Mouse (Mus musculus) neural tube, embryonic 15.5 days (tissue): Measurements from ENCODE around the gene Tspan18. TPM values are rescaled to one million over a fixed set of nuclear protein-coding genes. Genes with fewer than 3 reads are reported as not detected.

Source experiments
- ATAC-seq: fragments of 200-750 bp; cut with Nextera tagmentation; 2 replicates; pipeline ENCODE4 v1.8.0; 2017; ENCODE audit warnings: mild to moderate bottlenecking, moderate TSS enrichment, moderate library complexity; ENCODE audit not compliant: low FRiP score
- H3K27ac ChIP-seq: fragments of 300-500 bp; sonication (generic); replicated peaks from 2 replicates; pipeline ENCODE4 v1.5.1; 2015; ENCODE audit warnings: mild to moderate bottlenecking, inconsistent platforms
- H3K27me3 ChIP-seq: fragments of 300-500 bp; sonication (generic); replicated peaks from 2 replicates; pipeline ENCODE4 v1.6.1; 2015; ENCODE audit warnings: inconsistent platforms
- H3K36me3 ChIP-seq: fragments of 300-500 bp; sonication (generic); 2 replicates; pipeline ENCODE4 v1.6.1; 2015; ENCODE audit warnings: inconsistent platforms
- H3K4me1 ChIP-seq: fragments of 300-500 bp; sonication (generic); 2 replicates; pipeline ENCODE4 v1.6.1; 2015; ENCODE audit warnings: inconsistent platforms
- H3K4me2 ChIP-seq: fragments of 300-500 bp; sonication (generic); 2 replicates; pipeline ENCODE4 v1.6.1; 2015; ENCODE audit warnings: inconsistent platforms, mild to moderate bottlenecking, moderate library complexity
- H3K4me3 ChIP-seq: fragments of 300-500 bp; sonication (generic); replicated peaks from 2 replicates; pipeline ENCODE4 v1.5.1; 2015; ENCODE audit warnings: mild to moderate bottlenecking, inconsistent platforms
- H3K9ac ChIP-seq: fragments of 300-500 bp; sonication (generic); replicated peaks from 2 replicates; pipeline ENCODE4 v1.6.1; 2015; ENCODE audit warnings: mild to moderate bottlenecking, inconsistent platforms
- H3K9me3 ChIP-seq: fragments of 300-500 bp; sonication (generic); replicated peaks from 2 replicates; pipeline ENCODE4 v1.6.1; 2016; ENCODE audit warnings: inconsistent platforms
- WGBS: fragments of 180-500 bp; shearing (Covaris S2); methylation state at CpG from one replicate; pipeline ENCODE4 v1.1.7; 2015; ENCODE audit warnings: mixed read lengths; 5-methylcytosine and 5-hydroxymethylcytosine counted together
- polyA plus RNA-seq: library from polyadenylated mRNA; unstranded; fragments of >200 nt; fragmentation: Nextera tagmentation; extraction: Ambion mirVana; gene quantifications from 2 replicates; pipeline ENCODE4 v1.2.1, GENCODE M21; 2015

Tspan18 gene
- polyA plus RNA-seq, 1 experiment from 2014 or later: 22.0 TPM

- H3K9me3 ChIP-seq: no peaks in the 10 kb centered on the region
- no peak overlapping the region for H3K4me2 ChIP-seq
- H3K9ac ChIP-seq: no peak overlapping the region
- peaks cover 84% of the 10 kb centered on the region for H3K4me1 ChIP-seq
- peak overlapping the region; percentile 79 for H3K27ac ChIP-seq
- no peak overlapping the region for H3K4me3 ChIP-seq
- no peaks in the 10 kb centered on the region for H3K36me3 ChIP-seq
- H3K27me3 ChIP-seq: no peaks in the 10 kb centered on the region
- ATAC-seq: no peak
- WGBS: 35% methylated on average over 4 of the region's 4 CpGs
Observed at GRCm38 (mm10) chr2:93286742-93287141, 47.6 kb downstream of the Tspan18 start.

DNA sequence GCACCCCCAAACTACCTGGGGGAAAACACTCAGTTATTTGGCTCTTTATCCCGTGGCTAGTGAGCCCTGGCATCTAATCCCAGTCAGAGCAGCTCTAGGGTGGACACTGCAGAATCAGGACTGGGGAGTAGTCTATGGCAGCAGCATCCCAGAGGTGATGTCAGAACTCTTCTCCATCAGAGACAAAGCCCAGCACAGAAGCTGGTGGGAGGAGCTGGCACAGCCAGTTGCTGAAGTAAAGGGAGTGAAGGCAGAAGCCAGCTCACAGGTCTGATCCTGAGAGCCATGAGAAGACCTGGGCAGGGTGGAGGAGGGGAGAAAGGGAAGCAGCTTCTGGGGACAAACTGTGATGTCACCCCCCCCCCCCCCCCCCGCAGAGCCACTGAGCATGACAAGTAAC, 48.0 kb downstream of the Tspan18 start:
- peaks cover 80% of the 10 kb centered on the region for H3K4me1 ChIP-seq

GRCm38 (mm10) chr2:93285842-93286241, 48.5 kb downstream of the Tspan18 start:
- peak overlapping the region; percentile 79 for H3K27ac ChIP-seq
- peaks cover 79% of the 10 kb centered on the region for H3K4me1 ChIP-seq
- 18% methylated on average over 8 of the region's 8 CpGs for WGBS
- peak overlapping the region; percentile 28; the same call in 1 of the 2 replicates for H3K9ac ChIP-seq
- H3K4me3 ChIP-seq: no peak overlapping the region
- H3K36me3 ChIP-seq: no peaks in the 10 kb centered on the region
- ATAC-seq: no peak
- no peaks in the 10 kb centered on the region for H3K9me3 ChIP-seq
- H3K27me3 ChIP-seq: no peaks in the 10 kb centered on the region
- H3K4me2 ChIP-seq: no peak overlapping the region

More for the DNA sequence above, 48.0 kb downstream of the Tspan18 start:
- no peak overlapping the region for H3K4me2 ChIP-seq
- H3K4me3 ChIP-seq: no peak overlapping the region
- peak overlapping the region; percentile 79 for H3K27ac ChIP-seq
- 52% methylated on average over 2 of the region's 2 CpGs for WGBS
- peak overlapping the region; percentile 28; the same call in 1 of the 2 replicates for H3K9ac ChIP-seq
- no peaks in the 10 kb centered on the region for H3K36me3 ChIP-seq
- H3K9me3 ChIP-seq: no peaks in the 10 kb centered on the region
- ATAC-seq: no peak
- H3K27me3 ChIP-seq: no peaks in the 10 kb centered on the region

DNA sequence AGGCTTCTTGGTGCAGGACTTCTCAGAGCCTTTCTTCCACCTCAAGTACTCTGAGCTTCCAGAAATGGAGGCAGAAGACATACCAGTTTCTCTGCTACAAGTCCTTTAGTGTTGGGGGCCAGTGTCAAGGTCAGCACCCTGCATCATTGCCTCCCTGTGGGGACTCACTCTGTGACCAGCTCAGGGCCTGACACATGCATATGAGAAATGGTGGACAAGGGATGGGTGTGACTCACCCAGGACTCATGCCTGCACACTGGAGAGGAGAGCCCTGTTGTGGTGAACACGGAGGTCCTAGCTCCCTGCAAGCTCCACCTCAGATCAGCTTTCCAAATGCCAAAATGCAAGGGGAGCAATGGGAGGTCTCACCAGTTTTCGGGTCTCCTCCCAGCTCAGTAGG, 49.7 kb downstream of the Tspan18 start:
- WGBS: 70% methylated on average over 2 of the region's 2 CpGs
- no peak overlapping the region for H3K9ac ChIP-seq
- H3K27ac ChIP-seq: peak overlapping the region; percentile 79
- no peaks in the 10 kb centered on the region for H3K9me3 ChIP-seq
- peaks cover 79% of the 10 kb centered on the region for H3K4me1 ChIP-seq
- H3K36me3 ChIP-seq: no peaks in the 10 kb centered on the region
- H3K4me3 ChIP-seq: no peak overlapping the region
- H3K27me3 ChIP-seq: no peaks in the 10 kb centered on the region
- no peak for ATAC-seq
- no peak overlapping the region for H3K4me2 ChIP-seq

- Histone ChIP-seq H3K36me3 (no peaks in the 10 kb centered on the region), H3K4me2 (no peak overlapping the region), H3K4me1 (peaks cover 78% of the 10 kb centered on the region), H3K27me3 (no peaks in the 10 kb centered on the region), H3K4me3 (no peak overlapping the region), H3K9me3 (no peaks in the 10 kb centered on the region), H3K9ac (no peak overlapping the region), H3K27ac (peak overlapping the region; percentile 79)
- WGBS: 25% methylated on average over 7 of the region's 7 CpGs
- no peak; the same call in 1 of the 2 replicates for ATAC-seq
Observed at GRCm38 (mm10) chr2:93283481-93284293, 50.6 kb downstream of the Tspan18 start.

DNA sequence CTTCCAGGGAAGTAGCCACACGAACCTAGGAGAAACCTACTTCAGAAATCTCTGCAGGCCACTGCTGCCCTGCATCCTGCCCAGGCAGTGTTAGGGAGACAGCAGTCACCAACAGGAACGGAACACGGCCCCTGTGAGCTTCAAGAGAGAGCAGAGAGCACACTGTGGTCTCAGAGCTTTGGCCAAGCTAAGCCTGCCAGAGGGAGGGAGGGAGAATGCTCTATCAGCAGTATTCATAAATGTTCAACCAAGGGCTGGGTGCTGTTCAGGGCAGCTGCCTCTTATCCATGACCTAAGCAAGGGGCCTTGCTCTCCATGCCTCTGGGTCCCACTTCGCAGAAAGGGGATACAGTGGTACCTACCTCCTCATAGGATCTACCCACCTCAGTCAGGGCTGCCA, 51.7 kb downstream of the Tspan18 start:
- no peaks in the 10 kb centered on the region for H3K27me3 ChIP-seq
- H3K9me3 ChIP-seq: no peaks in the 10 kb centered on the region
- H3K27ac ChIP-seq: peak overlapping the region; percentile 48
- H3K36me3 ChIP-seq: no peaks in the 10 kb centered on the region
- no peak overlapping the region for H3K4me3 ChIP-seq
- no peak overlapping the region for H3K4me2 ChIP-seq
- peaks cover 84% of the 10 kb centered on the region for H3K4me1 ChIP-seq
- H3K9ac ChIP-seq: no peak overlapping the region
- no peak for ATAC-seq
- 94% methylated on average over 4 of the region's 4 CpGs for WGBS

- WGBS: 79% methylated on average over 6 of the region's 6 CpGs
- Histone ChIP-seq H3K4me3 (no peak overlapping the region), H3K36me3 (no peaks in the 10 kb centered on the region), H3K4me2 (no peak overlapping the region), H3K9ac (no peak overlapping the region), H3K9me3 (no peaks in the 10 kb centered on the region), H3K27ac (no peak overlapping the region), H3K4me1 (peaks cover 85% of the 10 kb centered on the region), H3K27me3 (no peaks in the 10 kb centered on the region)
- ATAC-seq: no peak
Observed at GRCm38 (mm10) chr2:93281466-93281865, 52.8 kb downstream of the Tspan18 start.

DNA sequence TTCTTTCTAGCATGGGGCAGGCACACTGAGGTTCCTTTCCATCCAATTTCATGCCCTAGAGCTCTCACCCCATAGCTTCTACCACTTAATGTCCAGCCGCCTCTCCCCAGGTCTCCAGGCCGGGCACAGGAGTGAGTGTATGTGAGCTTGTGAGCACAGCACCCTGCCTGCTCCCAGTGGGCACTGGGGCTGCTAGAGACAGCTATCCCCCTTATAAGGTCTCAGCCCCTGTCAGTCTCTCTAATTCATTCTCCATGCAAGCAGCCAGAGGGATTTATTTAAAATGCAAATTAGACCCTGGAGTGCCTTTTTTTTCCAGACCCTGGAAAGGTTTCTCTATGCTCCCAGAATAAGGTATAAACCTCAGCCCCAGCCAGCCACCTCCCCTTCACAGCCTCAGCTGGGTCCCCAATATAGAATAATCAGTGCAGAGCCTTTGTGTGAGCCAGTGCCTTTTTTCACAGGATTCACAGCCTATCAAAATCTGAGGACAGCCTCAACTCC, 54.1 kb downstream of the Tspan18 start:
- Histone ChIP-seq H3K27ac (peak overlapping the region; percentile 64), H3K4me2 (no peak overlapping the region), H3K9me3 (no peaks in the 10 kb centered on the region), H3K4me1 (peaks cover 75% of the 10 kb centered on the region), H3K36me3 (no peaks in the 10 kb centered on the region), H3K27me3 (no peaks in the 10 kb centered on the region), H3K4me3 (no peak overlapping the region), H3K9ac (no peak overlapping the region)
- WGBS: 30% methylated on average over 2 of the region's 2 CpGs
- no peak for ATAC-seq

DNA sequence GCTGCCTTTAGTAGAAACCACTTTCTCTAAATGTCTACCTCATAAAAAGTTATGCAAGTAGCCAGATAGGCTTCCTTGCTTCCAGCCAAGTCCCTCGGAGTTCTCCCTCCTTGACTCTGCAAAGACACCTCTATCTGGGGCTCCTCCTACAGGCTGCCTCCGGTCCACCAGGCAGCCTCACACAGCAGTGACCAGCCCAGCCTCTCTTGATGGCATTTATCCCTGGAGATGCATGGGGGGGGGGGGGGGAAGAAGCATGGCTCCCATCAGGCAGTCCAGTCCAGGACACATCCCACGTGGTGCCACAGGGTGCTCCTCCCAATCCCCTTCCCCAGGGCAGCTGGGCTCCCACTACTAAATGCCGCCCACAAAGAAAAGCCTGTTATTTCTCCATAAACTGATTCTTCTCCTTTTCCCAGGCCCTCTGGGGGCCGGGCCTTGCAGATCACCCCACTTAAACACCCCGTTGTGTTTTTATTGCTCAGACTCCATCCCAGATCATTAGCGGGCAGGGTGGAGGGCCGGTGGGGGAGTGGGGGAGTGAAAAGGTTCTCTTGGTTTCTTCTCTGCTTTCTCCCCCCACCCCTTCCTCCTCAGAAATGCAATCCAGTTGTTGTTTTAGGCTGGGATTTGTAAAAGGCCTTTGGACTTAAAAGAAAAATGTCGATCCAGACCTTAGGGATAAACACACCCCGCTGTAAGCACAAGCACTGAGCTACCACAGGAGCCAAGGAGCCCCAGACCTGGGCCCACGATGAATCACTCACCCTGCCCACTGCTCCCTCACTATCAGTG, 55.9 kb downstream of the Tspan18 start:
- Histone ChIP-seq H3K9ac (no peak overlapping the region), H3K27ac (peak overlapping the region; percentile 66), H3K9me3 (no peaks in the 10 kb centered on the region), H3K27me3 (no peaks in the 10 kb centered on the region), H3K36me3 (no peaks in the 10 kb centered on the region), H3K4me3 (no peak overlapping the region), H3K4me2 (peak overlapping the region; percentile 2; the same call in 1 of the 2 replicates), H3K4me1 (peaks cover 75% of the 10 kb centered on the region)
- peak; percentile 55 for ATAC-seq
- 5% methylated on average over 11 of the region's 11 CpGs for WGBS

GRCm38 (mm10) chr2:93277486-93277885, 56.8 kb downstream of the Tspan18 start:
- peak overlapping the region; percentile 66 for H3K27ac ChIP-seq
- no peak overlapping the region for H3K4me3 ChIP-seq
- no peaks in the 10 kb centered on the region for H3K36me3 ChIP-seq
- H3K27me3 ChIP-seq: no peaks in the 10 kb centered on the region
- no peaks in the 10 kb centered on the region for H3K9me3 ChIP-seq
- WGBS: 19% methylated on average over 4 of the region's 4 CpGs
- H3K9ac ChIP-seq: no peak overlapping the region
- peaks cover 73% of the 10 kb centered on the region for H3K4me1 ChIP-seq
- ATAC-seq: no peak
- H3K4me2 ChIP-seq: no peak overlapping the region

DNA sequence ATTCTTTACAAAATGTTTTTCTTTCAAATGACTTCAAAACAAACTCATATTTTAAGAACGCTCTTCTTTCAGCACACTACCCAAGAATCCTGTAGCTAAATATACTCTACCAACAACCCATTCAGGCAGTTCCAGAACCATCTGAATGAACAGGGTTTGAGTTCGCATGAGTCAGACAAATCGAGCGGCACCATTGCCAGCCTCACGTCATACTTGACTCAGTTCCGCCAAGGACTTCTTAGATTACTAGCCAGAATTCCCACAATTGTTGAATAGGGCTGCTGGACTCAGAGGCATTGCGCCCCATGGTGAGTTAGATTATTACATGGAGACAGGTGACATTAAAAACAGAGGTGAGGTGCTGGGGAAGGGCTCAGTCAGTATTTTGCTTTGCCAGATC, 58.3 kb downstream of the Tspan18 start:
- H3K4me3 ChIP-seq: no peak overlapping the region
- H3K9me3 ChIP-seq: no peaks in the 10 kb centered on the region
- H3K27ac ChIP-seq: no peak overlapping the region
- 95% methylated on average over 7 of the region's 7 CpGs for WGBS
- H3K27me3 ChIP-seq: no peaks in the 10 kb centered on the region
- H3K9ac ChIP-seq: no peak overlapping the region
- peaks cover 76% of the 10 kb centered on the region for H3K4me1 ChIP-seq
- H3K4me2 ChIP-seq: no peak overlapping the region
- H3K36me3 ChIP-seq: no peaks in the 10 kb centered on the region
- no peak for ATAC-seq
